Mouse (Mus musculus): ENCODE results near the gene Frem2. TPM values are rescaled to one million over a fixed set of nuclear protein-coding genes. Genes with fewer than 3 reads are reported as not detected.

Frem2 gene
- polyA plus RNA-seq, 1 experiment from 2014 or later: 4.9 TPM

GRCm38 (mm10) chr3:53635948-53636347 is 21.2 kb downstream of the Frem2 start:
- no peak overlapping the region for H3K9ac ChIP-seq (ENCODE audit: low read length)
- H3K27me3 ChIP-seq (ENCODE audit: control insufficient read depth, insufficient read depth, low read length): no peaks in the 10 kb centered on the region
- H3K4me1 ChIP-seq (ENCODE audit: control insufficient read depth, insufficient read depth, low read length): no peaks in the 10 kb centered on the region
- no peaks in the 10 kb centered on the region for H3K9me3 ChIP-seq (ENCODE audit: control insufficient read depth, low read length)
- no peak overlapping the region for H3K4me2 ChIP-seq (ENCODE audit: low read depth, severe bottlenecking)
- DNase-seq (ENCODE audit: low spot score) (no peak), ATAC-seq (ENCODE audit: insufficient number of reproducible peaks, low FRiP score, low TSS enrichment, low read depth) (no peak)
- H3K36me3 ChIP-seq (ENCODE audit: control insufficient read depth, insufficient read depth, low read length): no peaks in the 10 kb centered on the region
- no peak overlapping the region for H3K27ac ChIP-seq (replicated peaks; ENCODE audit: low read depth, low read length)
- 81% methylated on average over 3 of the region's 3 CpGs for WGBS
- H3K4me3 ChIP-seq (ENCODE audit: low read depth, low read length): no peak overlapping the region

GRCm38 (mm10) chr3:53631126-53631525 is 26.0 kb downstream of the Frem2 start:
- H3K4me2 ChIP-seq (ENCODE audit: low read depth, severe bottlenecking): no peak overlapping the region
- H3K36me3 ChIP-seq (ENCODE audit: control insufficient read depth, insufficient read depth, low read length): no peaks in the 10 kb centered on the region
- no peaks in the 10 kb centered on the region for H3K9me3 ChIP-seq (ENCODE audit: control insufficient read depth, low read length)
- H3K27me3 ChIP-seq (ENCODE audit: control insufficient read depth, insufficient read depth, low read length): no peaks in the 10 kb centered on the region
- DNase-seq (ENCODE audit: low spot score) (no peak), ATAC-seq (ENCODE audit: insufficient number of reproducible peaks, low FRiP score, low TSS enrichment, low read depth) (no peak)
- no peak overlapping the region for H3K4me3 ChIP-seq (ENCODE audit: low read depth, low read length)
- no peak overlapping the region for H3K9ac ChIP-seq (ENCODE audit: low read length)
- 75% methylated on average over 14 of the region's 14 CpGs for WGBS
- no peak overlapping the region for H3K27ac ChIP-seq (replicated peaks; ENCODE audit: low read depth, low read length)
- H3K4me1 ChIP-seq (ENCODE audit: control insufficient read depth, insufficient read depth, low read length): no peaks in the 10 kb centered on the region

- no peak for DNase-seq (ENCODE audit: low spot score)
- ATAC-seq (ENCODE audit: insufficient number of reproducible peaks, low FRiP score, low TSS enrichment, low read depth): no peak
- WGBS: 88% methylated on average over 4 of the region's 4 CpGs
- H3K36me3 ChIP-seq (ENCODE audit: control insufficient read depth, insufficient read depth, low read length): no peaks in the 10 kb centered on the region
- H3K4me2 ChIP-seq (ENCODE audit: low read depth, severe bottlenecking): no peak overlapping the region
- no peak overlapping the region for H3K4me3 ChIP-seq (ENCODE audit: low read depth, low read length)
- no peaks in the 10 kb centered on the region for H3K9me3 ChIP-seq (ENCODE audit: control insufficient read depth, low read length)
- no peak overlapping the region for H3K27ac ChIP-seq (replicated peaks; ENCODE audit: low read depth, low read length)
- no peak overlapping the region for H3K9ac ChIP-seq (ENCODE audit: low read length)
- no peaks in the 10 kb centered on the region for H3K27me3 ChIP-seq (ENCODE audit: control insufficient read depth, insufficient read depth, low read length)
- no peaks in the 10 kb centered on the region for H3K4me1 ChIP-seq (ENCODE audit: control insufficient read depth, insufficient read depth, low read length)
Measured at GRCm38 (mm10) chr3:53630630-53631029, 26.5 kb downstream of the Frem2 start.

GRCm38 (mm10) chr3:53629966-53630365 is 27.2 kb downstream of the Frem2 start:
- no peak for DNase-seq (ENCODE audit: low spot score)
- 92% methylated on average over 5 of the region's 5 CpGs for WGBS
- no peak overlapping the region for H3K4me2 ChIP-seq (ENCODE audit: low read depth, severe bottlenecking)

GRCm38 (mm10) chr3:53623222-53623621 is 33.9 kb downstream of the Frem2 start:
- Histone ChIP-seq H3K4me2 (ENCODE audit: low read depth, severe bottlenecking) (no peak overlapping the region), H3K27ac (replicated peaks; ENCODE audit: low read depth, low read length) (no peak overlapping the region), H3K27me3 (ENCODE audit: control insufficient read depth, insufficient read depth, low read length) (no peaks in the 10 kb centered on the region), H3K4me3 (ENCODE audit: low read depth, low read length) (no peak overlapping the region), H3K9me3 (ENCODE audit: control insufficient read depth, low read length) (no peaks in the 10 kb centered on the region), H3K9ac (ENCODE audit: low read length) (no peak overlapping the region), H3K36me3 (ENCODE audit: control insufficient read depth, insufficient read depth, low read length) (no peaks in the 10 kb centered on the region), H3K4me1 (ENCODE audit: control insufficient read depth, insufficient read depth, low read length) (no peaks in the 10 kb centered on the region)
- DNase-seq (ENCODE audit: low spot score) (no peak), ATAC-seq (ENCODE audit: insufficient number of reproducible peaks, low FRiP score, low TSS enrichment, low read depth) (no peak)
- 86% methylated on average over 8 of the region's 8 CpGs for WGBS

More at GRCm38 (mm10) chr3:53629966-53630365, 27.2 kb downstream of the Frem2 start:
- Histone ChIP-seq H3K36me3 (ENCODE audit: control insufficient read depth, insufficient read depth, low read length) (no peaks in the 10 kb centered on the region), H3K27me3 (ENCODE audit: control insufficient read depth, insufficient read depth, low read length) (no peaks in the 10 kb centered on the region), H3K9me3 (ENCODE audit: control insufficient read depth, low read length) (no peaks in the 10 kb centered on the region), H3K27ac (replicated peaks; ENCODE audit: low read depth, low read length) (no peak overlapping the region), H3K4me3 (ENCODE audit: low read depth, low read length) (no peak overlapping the region), H3K9ac (ENCODE audit: low read length) (no peak overlapping the region), H3K4me1 (ENCODE audit: control insufficient read depth, insufficient read depth, low read length) (no peaks in the 10 kb centered on the region)
- no peak for ATAC-seq (ENCODE audit: insufficient number of reproducible peaks, low FRiP score, low TSS enrichment, low read depth)

GRCm38 (mm10) chr3:53620978-53621377 is 36.2 kb downstream of the Frem2 start:
- H3K9me3 ChIP-seq (ENCODE audit: control insufficient read depth, low read length): no peaks in the 10 kb centered on the region
- H3K4me3 ChIP-seq (ENCODE audit: low read depth, low read length): no peak overlapping the region
- ATAC-seq (ENCODE audit: insufficient number of reproducible peaks, low FRiP score, low TSS enrichment, low read depth) (no peak), DNase-seq (ENCODE audit: low spot score) (no peak)
- no peaks in the 10 kb centered on the region for H3K27me3 ChIP-seq (ENCODE audit: control insufficient read depth, insufficient read depth, low read length)
- H3K4me1 ChIP-seq (ENCODE audit: control insufficient read depth, insufficient read depth, low read length): no peaks in the 10 kb centered on the region
- H3K9ac ChIP-seq (ENCODE audit: low read length): no peak overlapping the region
- H3K36me3 ChIP-seq (ENCODE audit: control insufficient read depth, insufficient read depth, low read length): no peaks in the 10 kb centered on the region
- H3K27ac ChIP-seq (replicated peaks; ENCODE audit: low read depth, low read length): no peak overlapping the region
- H3K4me2 ChIP-seq (ENCODE audit: low read depth, severe bottlenecking): no peak overlapping the region
- WGBS: 79% methylated on average over 3 of the region's 3 CpGs

- ATAC-seq (ENCODE audit: insufficient number of reproducible peaks, low FRiP score, low TSS enrichment, low read depth): no peak
- Histone ChIP-seq H3K27me3 (ENCODE audit: control insufficient read depth, insufficient read depth, low read length) (no peaks in the 10 kb centered on the region), H3K4me2 (ENCODE audit: low read depth, severe bottlenecking) (no peak overlapping the region), H3K9ac (ENCODE audit: low read length) (no peak overlapping the region), H3K36me3 (ENCODE audit: control insufficient read depth, insufficient read depth, low read length) (no peaks in the 10 kb centered on the region), H3K4me1 (ENCODE audit: control insufficient read depth, insufficient read depth, low read length) (no peaks in the 10 kb centered on the region), H3K4me3 (ENCODE audit: low read depth, low read length) (no peak overlapping the region), H3K9me3 (ENCODE audit: control insufficient read depth, low read length) (no peaks in the 10 kb centered on the region), H3K27ac (replicated peaks; ENCODE audit: low read depth, low read length) (no peak overlapping the region)
- DNase-seq (ENCODE audit: low spot score): no peak
- 94% methylated on average over 8 of the region's 8 CpGs for WGBS
Measured at GRCm38 (mm10) chr3:53620355-53620754, 36.8 kb downstream of the Frem2 start.

GRCm38 (mm10) chr3:53611106-53611505 is 46.0 kb downstream of the Frem2 start:
- no peaks in the 10 kb centered on the region for H3K9me3 ChIP-seq (ENCODE audit: control insufficient read depth, low read length)
- no peaks in the 10 kb centered on the region for H3K27me3 ChIP-seq (ENCODE audit: control insufficient read depth, insufficient read depth, low read length)
- ATAC-seq (ENCODE audit: insufficient number of reproducible peaks, low FRiP score, low TSS enrichment, low read depth): no peak
- H3K4me3 ChIP-seq (ENCODE audit: low read depth, low read length): no peak overlapping the region
- no peak for DNase-seq (ENCODE audit: low spot score)
- no peaks in the 10 kb centered on the region for H3K4me1 ChIP-seq (ENCODE audit: control insufficient read depth, insufficient read depth, low read length)
- 82% methylated on average over 3 of the region's 3 CpGs for WGBS
- H3K9ac ChIP-seq (ENCODE audit: low read length): no peak overlapping the region
- H3K27ac ChIP-seq (replicated peaks; ENCODE audit: low read depth, low read length): no peak overlapping the region
- H3K36me3 ChIP-seq (ENCODE audit: control insufficient read depth, insufficient read depth, low read length): no peaks in the 10 kb centered on the region
- H3K4me2 ChIP-seq (ENCODE audit: low read depth, severe bottlenecking): no peak overlapping the region

- Histone ChIP-seq H3K4me2 (ENCODE audit: low read depth, severe bottlenecking) (no peak overlapping the region), H3K4me1 (ENCODE audit: control insufficient read depth, insufficient read depth, low read length) (no peaks in the 10 kb centered on the region), H3K4me3 (ENCODE audit: low read depth, low read length) (no peak overlapping the region), H3K27ac (replicated peaks; ENCODE audit: low read depth, low read length) (no peak overlapping the region), H3K27me3 (ENCODE audit: control insufficient read depth, insufficient read depth, low read length) (no peaks in the 10 kb centered on the region), H3K9me3 (ENCODE audit: control insufficient read depth, low read length) (no peaks in the 10 kb centered on the region), H3K36me3 (ENCODE audit: control insufficient read depth, insufficient read depth, low read length) (no peaks in the 10 kb centered on the region), H3K9ac (ENCODE audit: low read length) (no peak overlapping the region)
- DNase-seq (ENCODE audit: low spot score): no peak
- WGBS: 70% methylated on average over 4 of the region's 4 CpGs
- no peak for ATAC-seq (ENCODE audit: insufficient number of reproducible peaks, low FRiP score, low TSS enrichment, low read depth)
Measured at GRCm38 (mm10) chr3:53609851-53610250, 47.3 kb downstream of the Frem2 start.

Measured in limb, embryonic 11.5 days (tissue).